Mouse (Mus musculus) CH12.LX (cell line): ENCODE data around the gene Gripap1. TPM values are rescaled to one million over a fixed set of nuclear protein-coding genes. Genes with fewer than 3 reads are reported as not detected.
A peak's percentile ranks its signal among the peaks of the same experiment; 100 is the strongest.

Experiments used
- DNase-seq: peaks from one replicate; pipeline ENCODE4 v3.0.0-alpha.2; 2013; ENCODE audit errors: extremely low read depth
- H3K27ac ChIP-seq: 2 replicates; pipeline ENCODE4 v1.5.1; 2012; ENCODE audit warnings: low read depth, mild to moderate bottlenecking, control low read depth, moderate library complexity; ENCODE audit not compliant: insufficient read depth
- H3K27me3 ChIP-seq: replicated peaks from 2 replicates; pipeline ENCODE3; 2012; ENCODE audit warnings: inconsistent platforms
- H3K36me3 ChIP-seq, 2 experiments: replicated peaks in 1 of 2; 2 replicates each; pipeline versions ENCODE3 to v1.6.1; 2012; ENCODE audit warnings: inconsistent platforms in 1 of 2, low read length in 1 of 2, mild to moderate bottlenecking in 1 of 2, mixed read lengths in 1 of 2, moderate library complexity in 1 of 2; ENCODE audit not compliant: control insufficient read depth in 1 of 2, insufficient read depth in 1 of 2
- H3K4me1 ChIP-seq, 2 experiments: 2 replicates each; pipeline ENCODE4 v1.6.1; 2012; ENCODE audit warnings: inconsistent platforms in 1 of 2, moderate library complexity in 1 of 2; ENCODE audit not compliant: insufficient read depth in 2 of 2, control insufficient read depth in 1 of 2
- H3K4me2 ChIP-seq: 2 replicates; pipeline ENCODE4 v1.6.1; 2012; ENCODE audit warnings: low read depth, mild to moderate bottlenecking, control low read depth; ENCODE audit not compliant: poor library complexity, insufficient read depth, severe bottlenecking
- H3K4me3 ChIP-seq, 3 experiments: fragments of 150-350 bp in 1 of 3; sonication (generic) in 1 of 3; replicated peaks in 1 of 3; 2 replicates each; pipeline versions ENCODE3 to v1.5.1; 2011 to 2012; ENCODE audit warnings: low read depth in 2 of 3, low read length in 2 of 3, mild to moderate bottlenecking in 2 of 3, moderate library complexity in 2 of 3, control low read depth in 1 of 3, improper control_type of control experiment in 1 of 3, inconsistent platforms in 1 of 3, mixed read lengths in 1 of 3; ENCODE audit not compliant: poor library complexity in 1 of 3
- H3K79me2 ChIP-seq: replicated peaks from 2 replicates; pipeline ENCODE4 v1.6.1; 2012; ENCODE audit warnings: mild to moderate bottlenecking, moderate library complexity; ENCODE audit not compliant: control insufficient read depth, poor library complexity, insufficient read depth, severe bottlenecking; ENCODE audit errors: extremely low read depth
- H3K9ac ChIP-seq: 2 replicates; pipeline ENCODE4 v1.6.1; 2012; ENCODE audit warnings: low read depth, mild to moderate bottlenecking, control low read depth, moderate library complexity; ENCODE audit not compliant: insufficient read depth
- H3K9me3 ChIP-seq: replicated peaks from 2 replicates; pipeline ENCODE3; 2012; ENCODE audit warnings: low read length, inconsistent platforms, mixed read lengths
- CTCF ChIP-seq, 2 experiments: IDR thresholded peaks in 1 of 2; conservative IDR thresholded peaks in 1 of 2; 2 replicates each; pipeline ENCODE4 v1.5.1; 2011 to 2012; ENCODE audit warnings: low read depth in 2 of 2, low read length in 2 of 2, improper control_type of control experiment in 1 of 2, inconsistent platforms in 1 of 2, mild to moderate bottlenecking in 1 of 2, moderate library complexity in 1 of 2
- HCFC1 ChIP-seq: IDR thresholded peaks from 2 replicates; pipeline ENCODE4 v1.6.1; 2012; ENCODE audit warnings: low read depth, mild to moderate bottlenecking, inconsistent platforms, low read length, improper control_type of control experiment
- KAT2A ChIP-seq: IDR thresholded peaks from 2 replicates; pipeline ENCODE4 v1.6.1; 2012; ENCODE audit warnings: low read length, improper control_type of control experiment, inconsistent platforms; ENCODE audit not compliant: insufficient replicate concordance
- MAFK ChIP-seq: IDR thresholded peaks from 2 replicates; pipeline ENCODE4 v1.6.1; 2011; ENCODE audit warnings: low read length, improper control_type of control experiment; ENCODE audit not compliant: insufficient replicate concordance
- MAX ChIP-seq: IDR thresholded peaks from 2 replicates; pipeline ENCODE4 v1.6.1; 2011; ENCODE audit warnings: low read length, improper control_type of control experiment
- MXI1 ChIP-seq: IDR thresholded peaks from 2 replicates; pipeline ENCODE4 v1.6.1; 2011; ENCODE audit warnings: mild to moderate bottlenecking, low read depth, low read length, improper control_type of control experiment
- MYC ChIP-seq: IDR thresholded peaks from 2 replicates; pipeline ENCODE4 v1.6.1; 2011; ENCODE audit warnings: low read depth, mild to moderate bottlenecking, improper control_type of control experiment, low read length
- NRF1 ChIP-seq: IDR thresholded peaks from 2 replicates; pipeline ENCODE4 v1.6.1; 2014; ENCODE audit warnings: low read depth, mild to moderate bottlenecking, inconsistent platforms, low read length, improper control_type of control experiment, moderate library complexity
- RAD21 ChIP-seq: IDR thresholded peaks from 2 replicates; pipeline ENCODE4 v1.6.1; 2011; ENCODE audit warnings: low read depth, mild to moderate bottlenecking, low read length, improper control_type of control experiment, moderate library complexity
- RCOR1 ChIP-seq: conservative IDR thresholded peaks from 2 replicates; pipeline ENCODE4 v1.6.1; 2012; ENCODE audit warnings: low read depth, mild to moderate bottlenecking, inconsistent platforms, low read length, improper control_type of control experiment
- SIN3A ChIP-seq: IDR thresholded peaks from 2 replicates; pipeline ENCODE4 v1.6.1; 2012; ENCODE audit warnings: low read length, improper control_type of control experiment, inconsistent platforms
- SMC3 ChIP-seq: IDR thresholded peaks from 2 replicates; pipeline ENCODE4 v1.6.1; 2011; ENCODE audit warnings: low read depth, low read length, improper control_type of control experiment
- TBP ChIP-seq: conservative IDR thresholded peaks from 2 replicates; pipeline ENCODE4 v1.6.1; 2011; ENCODE audit warnings: low read depth, low read length, improper control_type of control experiment
- UBTF ChIP-seq: IDR thresholded peaks from 2 replicates; pipeline ENCODE4 v1.6.1; 2012; ENCODE audit warnings: low read depth, mild to moderate bottlenecking, inconsistent platforms, low read length, improper control_type of control experiment, moderate library complexity
- USF1 ChIP-seq: IDR thresholded peaks from 2 replicates; pipeline ENCODE4 v1.6.1; 2014; ENCODE audit warnings: low read depth, mild to moderate bottlenecking, inconsistent platforms, low read length, improper control_type of control experiment
- ZMIZ1 ChIP-seq: IDR thresholded peaks from 2 replicates; pipeline ENCODE4 v1.6.1; 2012; ENCODE audit warnings: low read depth, mild to moderate bottlenecking, inconsistent platforms, low read length, improper control_type of control experiment
- dilution Hi-C: fragments of 300-500 bp; cut with MboI; formaldehyde crosslinking; loops from 2 replicates; pipeline ENCODE4 v1.14.3; 2020; ENCODE audit warnings: low sequenced_read_pairs; ENCODE audit not compliant: extremely low pct_unique_long_range_greater_than_20kb, extremely low pct_ligation_motif_present
- in situ Hi-C: fragments of 300-500 bp; cut with MboI; formaldehyde crosslinking; loops from 3 replicates; pipeline ENCODE4 v1.14.3; 2019; ENCODE audit warnings: low sequenced_read_pairs, low pct_ligation_motif_present, low pct_unique_long_range_greater_than_20kb, mixed read lengths
- polyA plus RNA-seq: library from polyadenylated mRNA; unstranded; fragments of >175 nt; gene quantifications from 2 replicates; pipeline ENCODE4 v1.2.1, GENCODE M21; 2012; ENCODE audit warnings: low read depth; ENCODE audit not compliant: insufficient read length
- total RNA-seq, 2 experiments: library from RNA; depleted of rRNA; stranded (reverse); fragments of 300-350 nt in 1 of 2; fragments of >200 nt in 1 of 2; gene quantifications; 2 replicates each; pipeline ENCODE4 v1.2.3; 2012 to 2014

The Gripap1 gene
- total and polyA plus RNA-seq, 3 experiments: 15.7 to 49.4 (median 25.5) TPM

DNA sequence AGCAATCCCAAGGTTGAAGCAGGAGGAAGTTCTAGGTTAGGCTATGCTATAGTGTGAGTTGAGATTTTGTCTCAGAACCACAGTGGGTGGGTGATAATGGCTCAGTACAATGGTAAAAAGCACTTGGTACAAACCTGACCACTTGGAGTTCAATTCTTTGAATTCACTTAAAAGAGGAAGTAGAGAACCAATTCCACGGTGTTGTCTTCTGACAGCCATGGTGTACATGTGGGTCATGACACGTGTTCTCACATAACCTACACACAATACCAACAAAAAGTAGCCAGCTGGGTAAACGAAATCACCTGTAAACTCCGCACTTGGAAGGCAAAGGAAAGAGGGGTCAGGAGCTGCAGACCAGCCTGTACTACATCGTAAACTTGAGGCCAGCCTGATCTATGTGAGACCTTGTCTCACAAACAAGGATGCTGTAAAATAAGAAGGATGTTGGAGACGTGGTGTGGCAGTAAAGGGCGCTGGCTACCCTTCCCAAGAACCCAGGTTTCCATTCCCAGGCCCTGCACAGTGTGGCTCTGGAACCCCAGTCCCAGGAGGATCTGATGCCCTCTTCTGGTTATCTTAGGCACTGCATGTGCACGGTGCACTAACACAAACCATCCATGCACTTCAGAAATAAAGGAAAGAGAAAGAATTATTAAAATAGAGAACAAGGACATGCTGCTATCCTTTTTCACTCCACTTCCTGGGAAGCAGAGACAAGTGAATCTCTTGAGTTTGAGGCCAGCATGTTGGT is 13.1 kb upstream of the Gripap1 start:
- no peak overlapping the region for H3K4me2 ChIP-seq
- H3K79me2 ChIP-seq: no peaks in the 10 kb centered on the region
- H3K27ac ChIP-seq: no peak overlapping the region
- H3K4me1 ChIP-seq: peaks cover 0 to 7% of the 10 kb centered on the region in 2 experiments; a peak in 2 of 4 replicates
- H3K4me3 ChIP-seq: no peak overlapping the region
- no peaks in the 10 kb centered on the region for H3K27me3 ChIP-seq
- H3K9me3 ChIP-seq: no peaks in the 10 kb centered on the region
- in situ Hi-C loops: no loop called here
- peak; percentile 64 for TF ChIP-seq SMC3
- peak; percentile 76 for TF ChIP-seq MYC
- peak; percentile 59 to 65; a peak in 3 of 4 replicates for TF ChIP-seq CTCF (conservative IDR thresholded peaks at IDR 0.05 in 1 of 2, IDR thresholded peaks at IDR 0.05 in 1 of 2; ENCODE audit: low read depth in 2 of 2, low read length in 2 of 2)
- TF ChIP-seq SIN3A: no peak
- TF ChIP-seq MXI1: peak; percentile 48; the same call in 1 of the 2 replicates
- TF ChIP-seq MAX: peak; percentile 74
- no peak for TF ChIP-seq TBP
- peak; percentile 35 for TF ChIP-seq RAD21
- TF ChIP-seq, all 38 proteins: peak for 6
- DNase-seq: no peak
- no peak overlapping the region for H3K9ac ChIP-seq
- peaks cover 29 to 38% of the 10 kb centered on the region in 2 experiments for H3K36me3 ChIP-seq
- dilution Hi-C loops: no loop called here

DNA sequence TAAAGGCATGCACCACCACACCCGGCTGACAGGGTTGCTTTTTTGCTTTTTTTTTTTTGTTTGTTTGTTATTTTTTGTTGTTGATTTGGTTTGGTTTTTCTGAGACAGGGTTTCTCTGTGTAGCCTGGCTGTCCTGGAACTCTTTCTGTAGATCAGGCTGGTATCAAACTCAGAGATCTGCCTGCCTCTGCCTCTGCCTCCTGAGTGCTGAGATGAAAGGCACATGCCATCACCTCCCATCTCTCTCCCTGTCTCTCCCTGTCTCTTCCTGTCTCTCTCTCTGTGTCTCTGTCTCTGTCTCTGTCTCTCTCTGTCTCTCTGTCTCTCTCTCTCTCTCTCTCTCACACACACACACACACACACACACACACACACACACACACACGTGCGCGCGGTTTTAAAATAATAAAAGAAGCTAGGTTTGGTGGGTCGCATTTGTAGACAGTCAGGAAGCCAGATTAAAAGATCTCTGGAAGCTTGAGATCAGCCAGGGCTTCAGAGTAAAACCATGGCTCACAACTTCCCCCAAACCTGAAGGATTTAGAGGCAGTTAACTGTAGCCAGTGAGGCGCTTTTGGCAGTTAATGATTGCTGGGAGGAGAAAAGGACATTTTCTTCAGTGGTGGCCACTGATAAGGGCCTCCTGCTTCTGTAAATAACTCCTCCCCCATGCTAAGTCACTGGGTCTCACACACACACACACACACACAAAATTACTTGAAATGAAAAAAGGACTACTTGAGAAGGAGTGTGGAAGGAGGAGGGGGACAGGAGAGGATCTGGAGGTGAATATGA is 10.9 kb upstream of the Gripap1 start:
- no peak for DNase-seq
- in situ Hi-C loops: no loop called here
- H3K9ac ChIP-seq: no peak overlapping the region

More for the DNA sequence above, 10.9 kb upstream of the Gripap1 start:
- TF ChIP-seq HCFC1 (no peak), USF1 (no peak), MAFK (no peak), ZMIZ1 (no peak), TBP (no peak), KAT2A (no peak), NRF1 (no peak), RCOR1 (no peak), UBTF (no peak)
- H3K9me3 ChIP-seq: no peaks in the 10 kb centered on the region
- dilution Hi-C loops: no loop called here
- H3K27ac ChIP-seq: no peak overlapping the region
- H3K27me3 ChIP-seq: no peaks in the 10 kb centered on the region
- H3K4me2 ChIP-seq: no peak overlapping the region
- no peak overlapping the region for H3K4me3 ChIP-seq
- H3K79me2 ChIP-seq: no peaks in the 10 kb centered on the region
- H3K4me1 ChIP-seq: peaks cover 0 to 7% of the 10 kb centered on the region in 2 experiments; a peak in 2 of 4 replicates
- peaks cover 11 to 18% of the 10 kb centered on the region in 2 experiments for H3K36me3 ChIP-seq
